Mouse (Mus musculus) liver, embryonic 12.5 days (tissue): ENCODE results near the gene Ciao2a. TPM values are rescaled to one million over a fixed set of nuclear protein-coding genes. Genes with fewer than 3 reads are reported as not detected.

Source experiments
- ATAC-seq: fragments of 200-750 bp; cut with Nextera tagmentation; 2 replicates; pipeline ENCODE4 v1.8.0; 2017; ENCODE audit warnings: moderate number of reproducible peaks, mild to moderate bottlenecking, moderate library complexity
- H3K27ac ChIP-seq: fragments of 300-500 bp; sonication (generic); 2 replicates; pipeline ENCODE4 v1.5.1; 2016; ENCODE audit warnings: mild to moderate bottlenecking
- H3K27me3 ChIP-seq: fragments of 300-500 bp; sonication (generic); replicated peaks from 2 replicates; pipeline ENCODE4 v1.6.1; 2016; ENCODE audit warnings: mild to moderate bottlenecking, moderate library complexity
- H3K36me3 ChIP-seq: fragments of 300-500 bp; sonication (generic); 2 replicates; pipeline ENCODE4 v1.6.1; 2016; ENCODE audit warnings: mild to moderate bottlenecking, moderate library complexity
- H3K4me1 ChIP-seq: fragments of 300-500 bp; sonication (generic); 2 replicates; pipeline ENCODE4 v1.6.1; 2016
- H3K4me2 ChIP-seq: fragments of 300-500 bp; sonication (generic); 2 replicates; pipeline ENCODE4 v1.6.1; 2016; ENCODE audit warnings: mild to moderate bottlenecking, moderate library complexity
- H3K4me3 ChIP-seq: fragments of 300-500 bp; sonication (generic); 2 replicates; pipeline ENCODE4 v1.5.1; 2016; ENCODE audit warnings: mild to moderate bottlenecking, moderate library complexity
- H3K9ac ChIP-seq: fragments of 300-500 bp; sonication (generic); 2 replicates; pipeline ENCODE4 v1.6.1; 2016; ENCODE audit warnings: mild to moderate bottlenecking, moderate library complexity
- H3K9me3 ChIP-seq: fragments of 300-500 bp; sonication (generic); replicated peaks from 2 replicates; pipeline ENCODE4 v1.6.1; 2016; ENCODE audit warnings: mild to moderate bottlenecking, moderate library complexity
- WGBS: fragments of 180-500 bp; shearing (Covaris S2); methylation state at CpG from one replicate; pipeline ENCODE4 v1.1.7; 2016; ENCODE audit not compliant: insufficient replicate concordance; 5-methylcytosine and 5-hydroxymethylcytosine counted together
- polyA plus RNA-seq: library from polyadenylated mRNA; unstranded; fragments of >200 nt; fragmentation: Nextera tagmentation; extraction: Ambion mirVana; gene quantifications from 2 replicates; pipeline ENCODE4 v1.2.1, GENCODE M21; 2016

Gene Ciao2a
- polyA plus RNA-seq: 199 TPM in 2 replicates

DNA sequence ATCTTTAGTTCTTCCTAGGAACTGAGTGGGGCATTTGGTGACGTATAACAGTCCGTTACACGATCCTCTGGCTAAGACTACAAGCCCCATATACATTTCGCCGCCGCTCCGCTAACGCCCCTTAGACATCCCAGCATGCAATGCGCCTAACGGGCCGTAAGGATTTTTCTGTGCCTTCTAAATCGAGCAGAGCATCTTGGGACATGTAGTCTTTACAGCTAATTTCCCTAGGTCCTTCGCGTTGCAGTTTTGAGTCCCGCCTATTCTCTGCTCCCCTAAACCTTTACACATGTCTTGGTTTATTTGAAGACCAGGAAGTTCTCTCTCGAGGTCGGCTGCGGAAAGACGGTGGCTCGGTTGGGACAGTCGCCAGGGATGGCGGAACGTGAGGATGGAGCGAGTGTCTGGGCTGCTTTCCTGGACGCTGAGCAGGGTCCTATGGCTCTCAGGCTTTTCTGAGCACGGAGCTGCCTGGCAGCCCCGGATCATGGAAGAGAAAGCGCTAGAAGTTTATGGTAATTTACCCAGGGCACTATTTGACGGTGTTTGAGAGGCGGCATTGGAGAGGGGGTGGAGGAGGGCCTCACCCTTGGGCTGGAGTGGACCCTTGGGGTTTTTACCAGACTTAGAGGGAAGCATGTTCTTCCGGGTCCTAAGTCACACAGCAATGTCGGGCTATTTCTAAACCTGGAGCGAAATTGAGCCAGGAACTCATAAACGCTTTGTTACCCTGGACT is at the start of gene Ciao2a, which contains the start of gene Snx1:
Gene Ciao2a, plus strand, starts transcription at position 156 of the 737 bp plus-strand sequence.
Gene Snx1, minus strand, starts transcription at position 132 of the 737 bp plus-strand sequence.
- Histone ChIP-seq H3K9ac (peak within 1 kb of the TSS; percentile 83), H3K27ac (peak within 1 kb of the TSS; percentile 96), H3K4me2 (peak within 1 kb of the TSS; percentile 92), H3K27me3 (no peaks in the 10 kb centered on the region), H3K4me3 (peak within 1 kb of the TSS; percentile 80), H3K36me3 (peaks cover 18% of the 10 kb centered on the region), H3K9me3 (no peaks in the 10 kb centered on the region), H3K4me1 (peaks cover 73% of the 10 kb centered on the region)
- under 1% methylated on average over 34 of the region's 34 CpGs for WGBS
- ATAC-seq: peak; percentile 67

DNA sequence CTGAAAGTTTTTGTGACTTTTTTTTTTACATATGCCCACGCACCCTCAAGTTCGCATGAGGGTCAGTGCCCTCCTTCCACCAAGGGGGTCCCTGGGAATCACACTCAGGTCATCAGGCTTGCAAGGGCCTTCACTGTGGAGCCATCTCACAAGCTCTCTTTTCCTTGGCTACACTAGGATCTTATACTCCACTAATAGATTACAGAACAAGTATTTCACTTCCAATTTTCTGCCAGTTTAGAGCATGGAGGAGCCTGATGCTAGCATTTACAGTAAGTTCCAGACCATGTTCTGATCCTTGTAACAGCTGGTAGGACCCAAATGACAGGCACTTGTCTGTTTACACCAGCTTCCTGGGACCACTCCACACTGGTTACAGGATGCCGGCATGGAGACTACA is 48.3 kb upstream of the Ciao2a start:
- Histone ChIP-seq H3K9ac (no peak overlapping the region), H3K27ac (no peak overlapping the region), H3K4me1 (peaks cover 7% of the 10 kb centered on the region), H3K9me3 (peaks cover 4% of the 10 kb centered on the region; the same call in 1 of the 2 replicates), H3K27me3 (peaks cover 47% of the 10 kb centered on the region), H3K36me3 (no peaks in the 10 kb centered on the region), H3K4me3 (no peak overlapping the region), H3K4me2 (no peak overlapping the region)
- WGBS: 66% methylated on average over 3 of the region's 3 CpGs
- no peak for ATAC-seq

DNA sequence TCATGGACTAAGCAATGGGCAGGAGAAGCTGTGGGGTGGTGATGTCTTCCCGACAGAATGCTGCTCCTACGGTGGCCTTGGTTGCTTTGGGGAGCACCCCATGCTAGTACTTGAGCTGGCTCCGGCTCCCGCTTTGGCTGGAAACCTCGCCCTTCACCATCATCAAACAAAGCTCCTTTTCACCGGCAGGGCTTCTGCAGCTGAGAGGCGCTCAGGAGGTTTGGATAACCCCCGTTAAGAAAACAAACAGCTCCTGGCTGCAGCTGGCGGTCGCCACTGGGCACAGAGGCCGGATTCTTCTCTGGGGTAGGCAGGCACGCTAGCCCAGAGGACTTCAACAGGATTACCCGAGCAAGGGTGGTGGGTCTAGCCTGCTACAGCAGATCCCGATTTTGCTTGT is 47.9 kb upstream of the Ciao2a start:
- no peak overlapping the region for H3K27ac ChIP-seq
- no peaks in the 10 kb centered on the region for H3K36me3 ChIP-seq
- H3K9ac ChIP-seq: no peak overlapping the region
- ATAC-seq: no peak
- peaks cover 44% of the 10 kb centered on the region for H3K27me3 ChIP-seq
- H3K4me2 ChIP-seq: peak overlapping the region; percentile 23; the same call in 1 of the 2 replicates
- H3K4me3 ChIP-seq: no peak overlapping the region
- 31% methylated on average over 14 of the region's 14 CpGs for WGBS
- H3K9me3 ChIP-seq: peaks cover 4% of the 10 kb centered on the region; the same call in 1 of the 2 replicates
- H3K4me1 ChIP-seq: peaks cover 7% of the 10 kb centered on the region

DNA sequence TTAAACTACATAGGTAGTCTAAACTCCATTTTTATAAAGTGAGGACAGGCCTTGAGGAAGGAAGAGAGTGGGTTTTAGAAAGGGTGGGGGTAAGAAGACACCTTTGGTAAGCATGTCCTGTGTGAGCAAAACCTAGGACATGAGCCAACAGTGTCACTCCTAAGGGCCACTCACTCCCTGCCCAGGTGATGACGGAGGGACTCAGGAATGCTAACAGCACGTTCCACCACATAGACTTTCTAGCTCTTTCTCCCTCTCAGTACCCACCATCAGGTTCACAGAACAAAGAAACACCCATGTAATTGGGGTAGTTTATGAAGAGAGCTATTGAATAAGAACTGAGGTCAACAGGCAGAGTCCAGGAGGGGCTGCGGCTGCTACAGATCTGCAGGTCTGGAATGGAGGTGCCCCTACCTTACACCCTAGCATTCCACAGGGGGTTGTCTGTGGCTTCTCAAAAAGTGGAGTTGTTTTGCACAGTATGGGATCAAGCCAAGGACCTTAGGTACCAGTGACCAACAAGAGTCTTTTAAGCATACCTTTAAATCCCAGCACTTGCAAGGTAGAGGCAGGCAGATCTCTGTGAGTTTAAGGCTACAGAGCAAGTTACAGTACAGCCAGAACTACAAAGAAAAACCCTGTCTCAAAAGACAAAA is 45.5 kb upstream of the Ciao2a start:
- Histone ChIP-seq H3K4me3 (no peak overlapping the region), H3K27ac (no peak overlapping the region), H3K27me3 (peaks cover 36% of the 10 kb centered on the region), H3K9me3 (no peaks in the 10 kb centered on the region), H3K4me1 (peaks cover 7% of the 10 kb centered on the region), H3K9ac (no peak overlapping the region), H3K36me3 (0 out of 2 replicates have a peak, but pooled peaks cover 5% of the 10 kb centered on the region), H3K4me2 (no peak overlapping the region)
- WGBS: 71% methylated on average over 3 of the region's 3 CpGs
- ATAC-seq: no peak

DNA sequence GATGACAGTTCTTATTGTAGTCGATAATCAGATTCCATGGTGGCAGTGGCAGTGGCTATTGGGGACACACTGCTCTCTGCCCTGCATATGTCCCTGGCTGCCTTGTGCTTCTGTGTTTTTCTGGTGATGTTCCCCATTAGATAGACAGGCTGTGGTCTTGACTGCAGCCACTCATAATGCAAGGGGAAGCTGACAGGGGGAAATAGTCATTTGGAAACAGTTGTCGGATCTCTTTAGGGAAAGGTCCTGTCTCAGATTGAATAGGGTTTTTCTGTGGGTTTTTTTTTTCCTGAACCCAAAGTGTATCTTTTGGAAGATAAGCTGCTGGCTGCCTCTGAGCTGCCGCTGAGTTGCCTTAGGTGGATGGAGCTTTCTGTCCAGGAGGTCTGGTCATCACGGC is 44.4 kb upstream of the Ciao2a start:
- no peak for ATAC-seq
- Histone ChIP-seq H3K4me2 (no peak overlapping the region), H3K27me3 (peaks cover 27% of the 10 kb centered on the region), H3K9ac (no peak overlapping the region), H3K4me3 (no peak overlapping the region), H3K27ac (no peak overlapping the region), H3K9me3 (no peaks in the 10 kb centered on the region), H3K4me1 (peaks cover 4% of the 10 kb centered on the region), H3K36me3 (peaks cover 14% of the 10 kb centered on the region)
- WGBS: 51% methylated on average over 4 of the region's 4 CpGs

DNA sequence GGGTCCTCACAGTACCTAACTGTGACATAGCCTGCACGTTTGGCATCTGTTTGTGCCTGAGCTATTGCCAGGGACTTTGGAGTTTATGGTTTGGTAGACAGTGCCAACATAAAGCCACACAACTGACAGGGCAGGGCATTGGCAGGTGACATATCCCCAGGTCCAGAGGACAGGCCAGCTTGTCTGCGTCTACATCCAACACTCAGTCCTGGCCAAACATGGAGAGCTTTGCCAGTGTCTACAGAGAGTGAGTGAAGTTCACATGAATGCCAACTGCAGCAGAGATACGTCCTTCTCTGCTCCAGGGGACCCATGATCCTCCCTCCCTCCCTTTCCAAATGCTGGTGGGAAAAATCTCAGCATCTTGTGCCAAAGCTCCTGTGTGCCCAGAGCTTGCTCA is 42.2 kb upstream of the Ciao2a start:
- H3K9me3 ChIP-seq: no peaks in the 10 kb centered on the region
- H3K9ac ChIP-seq: no peak overlapping the region
- H3K4me2 ChIP-seq: no peak overlapping the region
- no peak overlapping the region for H3K4me3 ChIP-seq
- H3K27ac ChIP-seq: no peak overlapping the region
- 79% methylated on average over 3 of the region's 3 CpGs for WGBS
- H3K4me1 ChIP-seq: no peaks in the 10 kb centered on the region
- H3K27me3 ChIP-seq: peaks cover 10% of the 10 kb centered on the region; the same call in 1 of the 2 replicates
- peaks cover 36% of the 10 kb centered on the region for H3K36me3 ChIP-seq
- no peak for ATAC-seq

DNA sequence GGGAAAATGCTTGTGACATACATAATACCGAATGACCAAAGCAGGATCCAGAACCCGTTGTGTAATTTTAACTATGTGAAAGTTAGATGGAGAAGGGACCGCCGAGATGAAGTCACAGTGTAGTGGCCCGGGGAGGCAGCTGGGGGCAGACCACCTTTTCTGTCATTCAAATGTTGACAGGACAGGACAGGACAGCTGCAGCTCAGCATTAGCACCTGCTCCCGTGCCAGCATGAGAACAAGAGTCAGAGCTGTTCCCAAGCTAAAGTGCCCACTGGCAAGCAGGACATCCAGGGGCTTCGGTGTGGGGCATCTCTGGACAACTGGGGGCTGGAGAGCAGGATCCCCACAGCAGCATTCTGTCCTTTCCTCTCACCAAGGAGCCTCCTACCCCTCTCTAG is 39.3 kb upstream of the Ciao2a start:
- no peak for ATAC-seq
- H3K27me3 ChIP-seq: peaks cover 10% of the 10 kb centered on the region; the same call in 1 of the 2 replicates
- WGBS: 88% methylated on average over 7 of the region's 7 CpGs
- no peak overlapping the region for H3K4me3 ChIP-seq
- H3K27ac ChIP-seq: no peak overlapping the region
- H3K36me3 ChIP-seq: peaks cover 65% of the 10 kb centered on the region
- H3K4me2 ChIP-seq: no peak overlapping the region
- no peak overlapping the region for H3K9ac ChIP-seq
- no peaks in the 10 kb centered on the region for H3K9me3 ChIP-seq
- no peaks in the 10 kb centered on the region for H3K4me1 ChIP-seq

DNA sequence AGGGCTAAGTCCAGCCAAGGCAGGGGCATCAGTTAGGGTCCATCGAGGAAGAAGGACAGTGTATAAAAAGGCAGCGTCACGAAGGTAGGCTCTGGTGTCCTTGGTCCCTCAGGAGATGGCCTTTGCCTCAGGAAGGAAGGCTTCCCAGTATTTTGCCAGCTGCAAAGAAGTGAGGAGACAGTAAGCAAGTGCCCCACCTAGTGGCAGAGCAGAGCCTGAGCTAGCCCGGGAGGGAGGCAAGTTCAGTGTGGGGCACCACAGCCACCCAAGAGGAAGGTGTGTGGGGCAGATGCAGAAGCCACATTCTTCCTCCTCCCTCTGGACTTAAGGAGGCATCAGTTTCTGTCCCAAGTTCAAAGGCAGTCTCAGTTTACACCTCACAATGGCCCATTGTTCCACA is 38.0 kb upstream of the Ciao2a start:
- Histone ChIP-seq H3K4me3 (no peak overlapping the region), H3K27ac (no peak overlapping the region), H3K27me3 (0 out of 2 replicates have a peak, but pooled peaks cover 3% of the 10 kb centered on the region), H3K4me2 (no peak overlapping the region), H3K4me1 (peaks cover 13% of the 10 kb centered on the region), H3K36me3 (peaks cover 79% of the 10 kb centered on the region), H3K9me3 (no peaks in the 10 kb centered on the region), H3K9ac (no peak overlapping the region)
- peak; percentile 58; the same call in 1 of the 2 replicates for ATAC-seq
- WGBS: 53% methylated on average over 4 of the region's 4 CpGs

DNA sequence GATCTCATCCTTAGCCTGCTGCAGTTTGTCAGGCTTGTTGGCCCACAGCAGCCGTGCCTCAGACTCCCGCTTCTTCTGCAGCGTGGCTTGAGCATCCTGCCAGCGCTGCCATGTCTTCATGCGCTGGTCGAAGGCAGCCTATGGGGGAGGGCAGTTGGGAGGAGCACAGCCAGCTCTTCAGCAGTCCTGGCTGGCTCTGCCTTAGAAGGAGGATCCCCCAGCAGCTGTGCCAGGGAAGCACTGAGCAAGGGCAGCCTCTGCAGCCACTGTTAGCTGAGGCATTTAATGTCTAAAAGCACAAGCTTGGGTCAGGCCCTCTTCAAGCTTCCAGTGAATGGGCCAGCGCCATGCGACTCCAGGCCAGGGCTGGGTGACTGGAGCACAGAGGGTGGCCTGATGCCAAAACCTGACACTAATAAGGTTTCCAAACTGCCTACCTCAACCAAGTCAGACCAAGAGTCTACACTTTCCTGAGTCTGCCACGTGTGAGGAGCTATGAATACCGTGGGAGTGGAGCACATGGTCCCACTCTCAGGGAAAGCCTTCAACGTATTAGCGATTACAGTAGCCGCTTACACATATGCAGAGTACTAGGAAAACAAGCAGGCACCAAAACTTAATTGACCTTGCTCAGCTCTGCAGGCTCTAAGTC is 35.7 kb upstream of the Ciao2a start:
- Histone ChIP-seq H3K4me3 (no peak overlapping the region), H3K36me3 (peaks cover 97% of the 10 kb centered on the region), H3K4me1 (peaks cover 13% of the 10 kb centered on the region), H3K9ac (no peak overlapping the region), H3K4me2 (no peak overlapping the region), H3K27ac (no peak overlapping the region), H3K9me3 (no peaks in the 10 kb centered on the region), H3K27me3 (no peaks in the 10 kb centered on the region)
- WGBS: 89% methylated on average over 13 of the region's 13 CpGs
- no peak for ATAC-seq

DNA sequence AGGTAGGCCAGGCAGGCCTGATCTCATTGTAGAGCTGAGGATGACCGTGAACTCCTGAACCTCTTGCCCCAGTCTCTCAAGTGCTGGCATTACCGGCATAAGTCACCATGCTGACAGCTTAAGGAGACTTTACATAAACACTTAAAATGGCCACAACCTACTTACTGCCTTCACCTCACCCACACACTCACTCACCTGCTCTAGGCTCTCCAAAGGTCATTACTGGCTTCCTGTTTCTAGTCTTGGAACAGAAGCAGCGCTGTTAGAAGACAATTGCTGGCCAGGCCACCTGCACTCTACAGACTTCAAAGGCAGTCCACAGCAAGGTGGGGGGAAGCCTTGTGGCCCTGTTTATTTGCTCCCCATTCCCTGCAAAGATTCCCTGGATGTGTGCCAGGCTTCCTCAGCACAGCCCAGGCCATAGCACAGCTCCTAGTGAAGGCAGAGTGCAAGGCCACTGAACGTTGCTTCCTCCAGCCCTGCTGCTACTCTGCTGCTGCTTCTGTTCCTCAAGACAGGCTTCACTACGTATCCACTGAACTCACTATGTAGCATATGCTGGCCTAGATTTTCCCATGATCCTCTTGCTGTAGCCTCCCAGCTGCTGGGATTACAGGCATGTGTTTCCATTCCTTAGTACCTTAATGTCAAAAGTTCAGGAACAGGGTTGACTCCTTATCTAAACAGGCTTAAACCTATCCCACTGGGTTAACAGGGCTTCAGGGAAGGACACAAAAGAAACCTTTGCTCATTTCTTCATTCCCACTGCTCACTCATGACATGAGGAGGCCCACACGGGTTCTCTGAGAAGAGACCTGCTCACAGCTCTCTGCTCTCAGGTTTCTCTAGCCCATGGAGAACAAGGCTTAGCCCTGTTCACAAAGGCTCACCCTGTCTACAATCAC is 34.8 kb upstream of the Ciao2a start:
- no peaks in the 10 kb centered on the region for H3K27me3 ChIP-seq
- no peak overlapping the region; the same call in 1 of the 2 replicates for H3K27ac ChIP-seq
- peaks cover 99% of the 10 kb centered on the region for H3K36me3 ChIP-seq
- H3K9me3 ChIP-seq: no peaks in the 10 kb centered on the region
- no peak for ATAC-seq
- WGBS: 79% methylated on average over 6 of the region's 6 CpGs
- no peak overlapping the region for H3K4me3 ChIP-seq
- no peak overlapping the region for H3K4me2 ChIP-seq
- peaks cover 13% of the 10 kb centered on the region for H3K4me1 ChIP-seq
- no peak overlapping the region for H3K9ac ChIP-seq

DNA sequence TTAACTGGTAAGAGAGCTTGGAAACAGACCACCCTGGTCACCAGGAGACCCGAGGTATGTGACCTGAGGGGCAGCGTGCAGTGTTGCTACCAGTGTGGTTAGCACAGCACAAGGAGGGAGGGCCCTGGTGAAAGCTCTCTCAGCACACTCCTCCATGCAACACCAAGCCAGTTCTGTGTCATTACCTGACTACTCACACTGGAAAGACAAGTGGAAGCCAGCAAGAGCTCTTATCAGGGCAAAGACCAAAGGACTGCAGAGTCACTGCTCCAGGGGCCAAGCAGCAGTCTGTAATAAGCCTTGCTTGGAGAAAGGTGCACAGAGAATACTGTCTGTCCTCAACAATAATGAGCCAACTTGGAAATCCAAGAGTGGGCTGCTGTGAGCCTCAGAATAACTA is 33.7 kb upstream of the Ciao2a start:
- Histone ChIP-seq H3K4me1 (peaks cover 13% of the 10 kb centered on the region), H3K9me3 (no peaks in the 10 kb centered on the region), H3K27ac (0 out of 2 replicates have a peak overlapping the region, but pooled peaks have one; percentile 26), H3K4me3 (no peak overlapping the region), H3K27me3 (no peaks in the 10 kb centered on the region), H3K36me3 (peaks cover 99% of the 10 kb centered on the region), H3K4me2 (no peak overlapping the region), H3K9ac (no peak overlapping the region)
- 75% methylated on average over 2 of the region's 2 CpGs for WGBS
- 0 out of 2 replicates have a peak, but pooled peaks have one; percentile 18 for ATAC-seq
